Mouse (Mus musculus): Measurements from ENCODE around the gene Mknk1. TPM values are rescaled to one million over a fixed set of nuclear protein-coding genes. Genes with fewer than 3 reads are reported as not detected.
A peak's percentile ranks its signal among the peaks of the same experiment; 100 is the strongest.

Gene Mknk1
- polyA plus RNA-seq, 1 experiment from 2014 or later: 19.3 TPM

DNA sequence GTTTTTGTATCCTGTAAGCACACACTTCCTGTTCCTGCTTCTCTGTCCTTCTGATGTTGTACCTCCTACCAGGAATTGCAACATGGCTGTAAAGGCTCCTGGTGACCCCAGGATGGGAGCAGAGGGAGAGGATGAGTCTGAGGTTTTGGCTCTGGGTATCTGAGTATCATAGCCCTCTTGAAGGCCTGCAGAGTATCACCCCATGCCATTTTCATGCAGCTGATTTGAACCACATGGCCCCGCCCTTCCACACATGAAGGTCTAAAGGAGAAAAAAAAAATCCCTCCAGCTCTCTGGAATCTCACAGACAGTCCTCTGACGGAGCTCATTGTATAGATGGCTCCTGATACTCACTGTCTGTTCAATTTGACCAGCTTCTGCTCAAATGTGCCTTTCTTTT, 11.1 kb downstream of the Mknk1 start:
- H3K36me3 ChIP-seq (ENCODE audit: control insufficient read depth, insufficient read depth, low read length): 0 out of 2 replicates have a peak, but pooled peaks cover 2% of the 10 kb centered on the region
- no peak overlapping the region for H3K4me2 ChIP-seq (replicated peaks; ENCODE audit: low read depth, low read length)
- no peaks in the 10 kb centered on the region for H3K9me3 ChIP-seq (ENCODE audit: control insufficient read depth, low read length)
- no peak for ATAC-seq (ENCODE audit: low FRiP score)
- H3K4me1 ChIP-seq (replicated peaks; ENCODE audit: control insufficient read depth, insufficient read depth, low read length): no peaks in the 10 kb centered on the region
- no peak overlapping the region for H3K4me3 ChIP-seq (ENCODE audit: low read depth, low read length)
- no peak overlapping the region for H3K9ac ChIP-seq (ENCODE audit: low read depth, low read length)
- no peaks in the 10 kb centered on the region for H3K27me3 ChIP-seq (ENCODE audit: control insufficient read depth, insufficient read depth, low read length)
- no peak overlapping the region for H3K27ac ChIP-seq (ENCODE audit: low read depth, low read length)
- no peak for DNase-seq (ENCODE audit: low spot score)
- WGBS: 78% methylated on average over 2 of the region's 2 CpGs

DNA sequence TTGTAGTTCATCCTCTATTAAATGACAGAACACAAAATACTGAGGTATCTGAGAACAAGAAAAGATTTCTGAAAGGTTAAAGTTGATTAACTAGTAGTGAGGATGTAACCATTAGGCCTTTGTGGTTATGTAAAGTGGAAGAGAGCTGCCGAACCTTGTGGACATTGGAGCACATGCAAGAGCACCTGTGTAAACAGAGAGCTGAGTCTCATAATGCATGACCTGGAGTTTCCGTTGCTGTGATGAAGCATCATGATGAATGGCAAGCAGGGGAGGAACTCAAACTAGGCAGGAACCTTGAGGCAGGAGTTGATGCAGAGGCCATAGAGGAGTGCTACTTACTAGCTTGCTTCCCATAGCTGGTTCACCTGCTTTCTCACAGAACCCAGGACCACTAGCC, 11.6 kb downstream of the Mknk1 start:
- no peak overlapping the region for H3K9ac ChIP-seq (ENCODE audit: low read depth, low read length)
- no peaks in the 10 kb centered on the region for H3K27me3 ChIP-seq (ENCODE audit: control insufficient read depth, insufficient read depth, low read length)
- H3K4me3 ChIP-seq (ENCODE audit: low read depth, low read length): no peak overlapping the region
- DNase-seq (ENCODE audit: low spot score) (no peak), ATAC-seq (ENCODE audit: low FRiP score) (no peak)
- WGBS: 70% methylated on average over 2 of the region's 2 CpGs
- no peak overlapping the region for H3K27ac ChIP-seq (ENCODE audit: low read depth, low read length)
- H3K4me1 ChIP-seq (replicated peaks; ENCODE audit: control insufficient read depth, insufficient read depth, low read length): 0 out of 2 replicates have a peak, but pooled peaks cover under 1% of the 10 kb centered on the region
- 0 out of 2 replicates have a peak, but pooled peaks cover 2% of the 10 kb centered on the region for H3K36me3 ChIP-seq (ENCODE audit: control insufficient read depth, insufficient read depth, low read length)
- no peak overlapping the region for H3K4me2 ChIP-seq (replicated peaks; ENCODE audit: low read depth, low read length)
- H3K9me3 ChIP-seq (ENCODE audit: control insufficient read depth, low read length): no peaks in the 10 kb centered on the region

- 76% methylated on average over 6 of the region's 6 CpGs for WGBS
- ATAC-seq (ENCODE audit: low FRiP score): no peak
- H3K9me3 ChIP-seq (ENCODE audit: control insufficient read depth, low read length): no peaks in the 10 kb centered on the region
- H3K36me3 ChIP-seq (ENCODE audit: control insufficient read depth, insufficient read depth, low read length): 0 out of 2 replicates have a peak, but pooled peaks cover 2% of the 10 kb centered on the region
- H3K4me3 ChIP-seq (ENCODE audit: low read depth, low read length): no peak overlapping the region
- no peak overlapping the region for H3K9ac ChIP-seq (ENCODE audit: low read depth, low read length)
- no peak overlapping the region for H3K27ac ChIP-seq (ENCODE audit: low read depth, low read length)
- no peak overlapping the region for H3K4me2 ChIP-seq (replicated peaks; ENCODE audit: low read depth, low read length)
- H3K27me3 ChIP-seq (ENCODE audit: control insufficient read depth, insufficient read depth, low read length): no peaks in the 10 kb centered on the region
- no peak for DNase-seq (ENCODE audit: low spot score)
- peaks cover 2% of the 10 kb centered on the region; the same call in 1 of the 2 replicates for H3K4me1 ChIP-seq (replicated peaks; ENCODE audit: control insufficient read depth, insufficient read depth, low read length)
Measured at GRCm38 (mm10) chr4:115851569-115851968, 12.6 kb downstream of the Mknk1 start.

GRCm38 (mm10) chr4:115855100-115855499, 16.1 kb downstream of the Mknk1 start:
- ATAC-seq (ENCODE audit: low FRiP score): no peak
- H3K4me3 ChIP-seq (ENCODE audit: low read depth, low read length): no peak overlapping the region
- H3K9ac ChIP-seq (ENCODE audit: low read depth, low read length): no peak overlapping the region
- H3K4me2 ChIP-seq (replicated peaks; ENCODE audit: low read depth, low read length): no peak overlapping the region
- H3K4me1 ChIP-seq (replicated peaks; ENCODE audit: control insufficient read depth, insufficient read depth, low read length): peaks cover 2% of the 10 kb centered on the region; the same call in 1 of the 2 replicates
- H3K27ac ChIP-seq (ENCODE audit: low read depth, low read length): no peak overlapping the region
- no peaks in the 10 kb centered on the region for H3K27me3 ChIP-seq (ENCODE audit: control insufficient read depth, insufficient read depth, low read length)
- DNase-seq (ENCODE audit: low spot score): no peak
- no peaks in the 10 kb centered on the region for H3K9me3 ChIP-seq (ENCODE audit: control insufficient read depth, low read length)
- 0 out of 2 replicates have a peak, but pooled peaks cover 2% of the 10 kb centered on the region for H3K36me3 ChIP-seq (ENCODE audit: control insufficient read depth, insufficient read depth, low read length)
- 47% methylated on average over 6 of the region's 6 CpGs for WGBS

GRCm38 (mm10) chr4:115855609-115856008, 16.6 kb downstream of the Mknk1 start:
- Histone ChIP-seq H3K4me2 (replicated peaks; ENCODE audit: low read depth, low read length) (no peak overlapping the region), H3K4me3 (ENCODE audit: low read depth, low read length) (no peak overlapping the region), H3K36me3 (ENCODE audit: control insufficient read depth, insufficient read depth, low read length) (0 out of 2 replicates have a peak, but pooled peaks cover 2% of the 10 kb centered on the region), H3K9ac (ENCODE audit: low read depth, low read length) (no peak overlapping the region), H3K9me3 (ENCODE audit: control insufficient read depth, low read length) (no peaks in the 10 kb centered on the region), H3K27ac (ENCODE audit: low read depth, low read length) (peak overlapping the region; percentile 49; the same call in 1 of the 2 replicates), H3K4me1 (replicated peaks; ENCODE audit: control insufficient read depth, insufficient read depth, low read length) (peaks cover 2% of the 10 kb centered on the region; the same call in 1 of the 2 replicates), H3K27me3 (ENCODE audit: control insufficient read depth, insufficient read depth, low read length) (no peaks in the 10 kb centered on the region)
- DNase-seq (ENCODE audit: low spot score) (no peak), ATAC-seq (ENCODE audit: low FRiP score) (no peak)
- WGBS: 72% methylated on average over 4 of the region's 4 CpGs

GRCm38 (mm10) chr4:115856282-115856681, 17.3 kb downstream of the Mknk1 start:
- Histone ChIP-seq H3K27ac (ENCODE audit: low read depth, low read length) (peak overlapping the region; percentile 49; the same call in 1 of the 2 replicates), H3K36me3 (ENCODE audit: control insufficient read depth, insufficient read depth, low read length) (0 out of 2 replicates have a peak, but pooled peaks cover 4% of the 10 kb centered on the region), H3K9ac (ENCODE audit: low read depth, low read length) (no peak overlapping the region)

DNA sequence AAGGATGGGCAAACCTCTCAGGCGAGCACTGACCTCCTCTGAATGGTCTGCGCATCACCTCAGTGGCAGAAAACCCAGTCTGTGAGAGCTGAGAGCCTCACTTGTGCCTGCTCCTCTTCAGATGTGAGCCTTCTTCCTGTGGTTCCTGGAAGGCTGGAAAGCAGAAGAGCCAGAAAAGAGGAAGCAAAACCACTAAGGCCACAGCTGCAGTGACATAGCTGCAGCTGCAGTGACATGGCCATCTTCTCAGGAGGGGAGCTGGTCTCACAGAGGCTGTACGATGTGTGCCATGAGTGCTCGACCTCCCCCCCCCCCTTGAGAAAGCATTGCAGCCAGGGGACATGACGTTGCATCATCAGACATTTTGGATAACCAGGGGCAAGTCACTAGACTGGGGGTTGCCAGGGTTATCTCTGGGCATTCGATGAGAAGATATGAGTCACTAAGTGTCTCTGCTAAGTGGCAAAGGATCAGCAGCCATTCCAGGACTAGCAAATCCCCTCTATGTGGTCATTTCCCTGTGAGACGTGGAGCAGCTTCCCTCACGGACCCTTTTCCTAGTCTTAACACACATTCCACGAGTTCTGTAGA, 18.4 kb downstream of the Mknk1 start:
- Histone ChIP-seq H3K4me3 (ENCODE audit: low read depth, low read length) (no peak overlapping the region), H3K4me1 (replicated peaks; ENCODE audit: control insufficient read depth, insufficient read depth, low read length) (peaks cover 2% of the 10 kb centered on the region; the same call in 1 of the 2 replicates), H3K36me3 (ENCODE audit: control insufficient read depth, insufficient read depth, low read length) (0 out of 2 replicates have a peak, but pooled peaks cover 4% of the 10 kb centered on the region), H3K9me3 (ENCODE audit: control insufficient read depth, low read length) (no peaks in the 10 kb centered on the region), H3K27ac (ENCODE audit: low read depth, low read length) (no peak overlapping the region), H3K27me3 (ENCODE audit: control insufficient read depth, insufficient read depth, low read length) (no peaks in the 10 kb centered on the region), H3K4me2 (replicated peaks; ENCODE audit: low read depth, low read length) (no peak overlapping the region), H3K9ac (ENCODE audit: low read depth, low read length) (no peak overlapping the region)
- ATAC-seq (ENCODE audit: low FRiP score) (no peak), DNase-seq (ENCODE audit: low spot score) (no peak)
- 88% methylated on average over 9 of the region's 9 CpGs for WGBS

More at GRCm38 (mm10) chr4:115856282-115856681, 17.3 kb downstream of the Mknk1 start:
- Histone ChIP-seq H3K4me1 (replicated peaks; ENCODE audit: control insufficient read depth, insufficient read depth, low read length) (peaks cover 2% of the 10 kb centered on the region; the same call in 1 of the 2 replicates), H3K9me3 (ENCODE audit: control insufficient read depth, low read length) (no peaks in the 10 kb centered on the region), H3K27me3 (ENCODE audit: control insufficient read depth, insufficient read depth, low read length) (no peaks in the 10 kb centered on the region), H3K4me3 (ENCODE audit: low read depth, low read length) (no peak overlapping the region), H3K4me2 (replicated peaks; ENCODE audit: low read depth, low read length) (no peak overlapping the region)
- DNase-seq (ENCODE audit: low spot score) (no peak), ATAC-seq (ENCODE audit: low FRiP score) (no peak)
- WGBS: 42% methylated on average over 4 of the region's 4 CpGs

GRCm38 (mm10) chr4:115863352-115863751, 24.4 kb downstream of the Mknk1 start:
- WGBS: 72% methylated on average over 7 of the region's 7 CpGs
- H3K27ac ChIP-seq (ENCODE audit: low read depth, low read length): no peak overlapping the region
- no peaks in the 10 kb centered on the region for H3K27me3 ChIP-seq (ENCODE audit: control insufficient read depth, insufficient read depth, low read length)
- H3K4me2 ChIP-seq (replicated peaks; ENCODE audit: low read depth, low read length): no peak overlapping the region
- ATAC-seq (ENCODE audit: low FRiP score): no peak
- H3K4me1 ChIP-seq (replicated peaks; ENCODE audit: control insufficient read depth, insufficient read depth, low read length): no peaks in the 10 kb centered on the region
- 0 out of 2 replicates have a peak, but pooled peaks cover 4% of the 10 kb centered on the region for H3K36me3 ChIP-seq (ENCODE audit: control insufficient read depth, insufficient read depth, low read length)
- H3K9me3 ChIP-seq (ENCODE audit: control insufficient read depth, low read length): no peaks in the 10 kb centered on the region
- DNase-seq (ENCODE audit: low spot score): no peak
- H3K9ac ChIP-seq (ENCODE audit: low read depth, low read length): no peak overlapping the region
- no peak overlapping the region for H3K4me3 ChIP-seq (ENCODE audit: low read depth, low read length)

- 58% methylated on average over 10 of the region's 10 CpGs for WGBS
- DNase-seq (ENCODE audit: low spot score) (no peak), ATAC-seq (ENCODE audit: low FRiP score) (no peak)
- no peak overlapping the region for H3K27ac ChIP-seq (ENCODE audit: low read depth, low read length)
- no peaks in the 10 kb centered on the region for H3K27me3 ChIP-seq (ENCODE audit: control insufficient read depth, insufficient read depth, low read length)
- H3K4me1 ChIP-seq (replicated peaks; ENCODE audit: control insufficient read depth, insufficient read depth, low read length): no peaks in the 10 kb centered on the region
- H3K9ac ChIP-seq (ENCODE audit: low read depth, low read length): no peak overlapping the region
- 0 out of 2 replicates have a peak, but pooled peaks cover 4% of the 10 kb centered on the region for H3K36me3 ChIP-seq (ENCODE audit: control insufficient read depth, insufficient read depth, low read length)
- no peak overlapping the region for H3K4me3 ChIP-seq (ENCODE audit: low read depth, low read length)
- no peak overlapping the region for H3K4me2 ChIP-seq (replicated peaks; ENCODE audit: low read depth, low read length)
- no peaks in the 10 kb centered on the region for H3K9me3 ChIP-seq (ENCODE audit: control insufficient read depth, low read length)
Measured at GRCm38 (mm10) chr4:115863880-115864279, 24.9 kb downstream of the Mknk1 start.

Measured in hindbrain, embryonic 11.5 days (tissue).